Mouse (Mus musculus) T-cell, adult 2 months (primary cell): ENCODE results near the gene Abcc4.

Experiments used
- DNase-seq: peaks from one replicate; pipeline ENCODE4 v3.0.0; 2022; ENCODE audit warnings: low spot score

Abcc4 gene

DNA sequence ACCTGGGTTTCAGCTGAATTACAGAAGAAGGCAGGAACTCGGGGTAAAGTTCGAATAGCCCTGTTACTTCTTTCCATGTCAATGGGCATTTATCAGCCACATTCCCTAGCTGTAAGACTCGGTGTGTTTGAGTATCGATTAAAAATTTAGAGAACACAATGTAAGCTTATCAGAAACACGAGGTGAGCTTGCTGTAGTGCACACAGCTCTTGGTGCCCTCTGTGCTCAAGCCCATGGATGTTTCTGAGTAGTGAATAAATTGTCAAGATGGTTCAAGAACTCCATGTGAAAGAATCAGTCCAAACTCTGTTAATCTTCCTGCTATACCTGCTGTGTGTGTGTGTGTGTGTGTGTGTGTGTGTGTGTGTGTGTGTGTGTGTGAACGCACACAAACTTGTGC, 272.2 kb downstream of the Abcc4 start:
- no peak for DNase-seq
